Mouse (Mus musculus) E14TG2a.4 (cell line): Measurements from ENCODE around the gene Adprh.

Experiments used
- CTCF ChIP-seq: conservative IDR thresholded peaks from 2 replicates; pipeline ENCODE4 v1.5.1; 2014; ENCODE audit warnings: low read length
- NANOG ChIP-seq: IDR thresholded peaks from 2 replicates; pipeline ENCODE4 v1.6.1; 2014; ENCODE audit warnings: borderline replicate concordance, low read length, mixed read lengths
- POU5F1 ChIP-seq: IDR thresholded peaks from 2 replicates; pipeline ENCODE4 v1.6.1; 2014; ENCODE audit warnings: low read length, borderline replicate concordance

DNA sequence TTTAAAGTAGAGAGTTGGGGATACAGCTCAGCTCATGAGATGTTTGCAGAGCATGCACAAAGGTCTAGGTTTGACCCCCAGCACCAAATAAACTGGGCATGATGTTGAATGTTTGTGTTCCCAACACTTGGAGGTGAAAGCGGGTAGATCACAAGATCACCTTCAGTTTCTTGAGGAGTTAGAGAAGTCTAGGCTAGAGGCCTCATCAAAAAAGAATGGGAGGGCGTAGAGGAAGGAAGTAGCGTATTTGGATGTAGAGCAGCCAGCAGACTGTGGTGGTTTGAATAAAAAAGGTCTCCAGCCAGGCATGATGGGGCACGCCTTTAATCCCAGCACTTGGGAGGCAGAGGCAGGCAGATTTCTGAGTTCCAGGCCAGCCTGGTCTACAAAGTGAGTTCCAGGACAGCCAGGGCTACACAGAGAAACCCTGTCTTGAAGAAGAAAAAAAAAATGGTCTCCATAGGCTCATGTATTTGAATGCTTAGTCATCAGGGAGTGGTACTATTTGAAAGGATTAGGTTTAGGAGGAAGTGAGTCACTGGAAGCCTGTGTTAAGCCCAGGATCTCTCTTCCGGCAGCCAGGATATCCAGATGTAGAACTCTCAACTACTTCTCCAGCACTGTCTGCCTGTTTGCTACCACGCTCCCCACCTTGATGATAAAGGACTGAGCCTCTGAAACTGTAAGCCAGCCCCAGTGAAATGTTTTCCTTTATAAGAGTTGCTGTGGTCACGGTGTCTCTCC is 8.6 kb downstream of the Adprh start:
- TF ChIP-seq CTCF (no peak), POU5F1 (no peak), NANOG (peak; percentile 67; the same call in 1 of the 2 replicates)
